Mouse (Mus musculus): ENCODE measurements around the gene Yipf2.
"Not testable (repeated sequence)": the region's sequence is repeated elsewhere in the genome, so short reads cannot be mapped to it uniquely, and the experiment has no call there.

The Yipf2 gene

GRCm38 (mm10) chr9:21555198-21555742 is 37.4 kb downstream of the Yipf2 start:
- no peak for DNase-seq

GRCm38 (mm10) chr9:21553607-21554273 is 38.9 kb downstream of the Yipf2 start:
- DNase-seq = no peak

GRCm38 (mm10) chr9:21551049-21551448 is 41.6 kb downstream of the Yipf2 start:
- no peak for DNase-seq

- peak; percentile 97 for DNase-seq
These were observed 45.3 kb downstream of the Yipf2 start for GRCm38 (mm10) chr9:21547075-21547941.

- no peak for DNase-seq
These were observed 45.9 kb downstream of the Yipf2 start, which contains the start of gene Carm1 for GRCm38 (mm10) chr9:21546789-21547074. Gene Carm1 (plus strand): TSS chr9:21546894.

- DNase-seq = peak; percentile 100
These were observed 46.5 kb downstream of the Yipf2 start for GRCm38 (mm10) chr9:21545916-21546788.

GRCm38 (mm10) chr9:21545351-21545915 is 47.2 kb downstream of the Yipf2 start:
- DNase-seq = peak; percentile 93

GRCm38 (mm10) chr9:21542001-21542400 is 50.6 kb downstream of the Yipf2 start:
- not testable (repeated sequence) for DNase-seq

GRCm38 (mm10) chr9:21539981-21540753 is 52.5 kb downstream of the Yipf2 start:
- no peak for DNase-seq

All from heart, adult 11 months (tissue).